Mouse (Mus musculus) right cerebral cortex, adult 18-20 months (tissue): ENCODE data around the gene Rab25.
A peak's percentile ranks its signal among the peaks of the same experiment; 100 is the strongest.

ENCODE experiments used
- DNase-seq: peaks from one replicate; pipeline ENCODE4 v3.0.0; 2022; ENCODE audit warnings: mixed read lengths

Rab25 gene

DNA sequence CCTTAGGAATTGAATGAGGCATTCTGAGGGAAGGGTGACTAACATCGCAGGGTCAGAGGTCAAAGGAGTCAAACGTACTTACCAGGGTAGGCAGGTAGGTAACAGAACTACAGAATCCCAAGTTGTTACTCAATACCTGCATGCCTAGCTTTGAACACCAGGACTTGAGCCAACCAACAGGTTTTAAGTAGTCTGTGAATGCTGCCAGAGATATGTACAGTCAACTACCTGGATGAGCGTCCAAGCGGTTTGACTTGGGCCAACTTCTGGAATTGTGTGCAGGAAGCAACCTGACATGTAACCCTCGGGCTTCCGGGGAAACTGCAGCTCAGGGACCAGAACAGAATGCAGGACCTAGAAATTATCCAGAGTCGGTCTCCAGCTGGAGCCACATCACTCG lies 25.1 kb downstream of the Rab25 start:
- DNase-seq: no peak

DNA sequence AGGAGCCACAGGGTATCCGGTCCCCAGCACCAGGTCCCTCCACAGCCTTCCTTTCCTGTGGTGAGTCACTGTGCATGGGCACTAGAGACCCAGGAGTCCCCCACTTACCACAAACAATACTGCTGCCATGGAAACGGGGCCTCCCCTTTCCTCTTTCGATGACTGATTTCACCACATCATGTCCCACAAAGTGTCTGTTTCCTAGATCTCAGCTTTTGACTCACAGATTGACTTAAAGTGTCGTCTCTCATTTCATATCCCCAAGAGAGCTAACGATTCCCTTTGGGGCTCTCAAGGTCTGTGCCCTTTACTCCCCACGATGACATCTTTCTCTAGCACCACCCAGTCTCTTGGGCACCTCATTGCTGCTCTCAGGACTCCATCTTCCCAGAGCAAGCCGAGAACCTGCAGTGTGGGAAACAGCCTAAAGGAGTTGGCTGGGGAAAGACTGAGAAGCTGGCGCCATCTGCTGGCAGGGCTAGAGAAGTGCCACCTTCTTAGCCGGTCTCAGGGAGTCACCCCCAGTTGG lies 26.2 kb downstream of the Rab25 start:
- DNase-seq: peak; percentile 65

- no peak for DNase-seq
These were observed 26.9 kb downstream of the Rab25 start for GRCm38 (mm10) chr3:88521156-88521555.

GRCm38 (mm10) chr3:88520078-88520477 lies 28.0 kb downstream of the Rab25 start:
- no peak for DNase-seq

- no peak for DNase-seq
These were observed 29.7 kb downstream of the Rab25 start for GRCm38 (mm10) chr3:88518411-88518810.

DNA sequence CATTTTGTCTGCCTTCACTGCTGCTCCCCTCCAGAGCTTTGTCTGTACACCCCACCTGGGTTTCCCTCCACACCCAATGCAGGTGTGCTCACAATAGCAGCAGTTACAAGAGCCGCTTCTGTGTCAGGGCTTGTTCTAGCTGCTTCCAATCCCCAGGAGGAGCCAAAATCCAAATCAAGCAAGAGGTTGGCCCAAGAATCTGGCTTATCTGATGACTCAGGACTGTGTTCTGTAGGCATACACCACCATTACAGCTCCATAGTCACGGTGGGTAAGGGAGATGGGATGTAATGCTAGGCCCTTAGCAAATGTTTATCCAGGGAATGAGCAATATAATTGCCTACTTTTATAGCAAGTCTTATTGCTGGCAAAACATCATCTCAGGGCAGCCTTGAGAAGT lies 31.7 kb downstream of the Rab25 start:
- no peak for DNase-seq

- DNase-seq: no peak
These were observed 33.1 kb downstream of the Rab25 start for GRCm38 (mm10) chr3:88515095-88515386.

DNA sequence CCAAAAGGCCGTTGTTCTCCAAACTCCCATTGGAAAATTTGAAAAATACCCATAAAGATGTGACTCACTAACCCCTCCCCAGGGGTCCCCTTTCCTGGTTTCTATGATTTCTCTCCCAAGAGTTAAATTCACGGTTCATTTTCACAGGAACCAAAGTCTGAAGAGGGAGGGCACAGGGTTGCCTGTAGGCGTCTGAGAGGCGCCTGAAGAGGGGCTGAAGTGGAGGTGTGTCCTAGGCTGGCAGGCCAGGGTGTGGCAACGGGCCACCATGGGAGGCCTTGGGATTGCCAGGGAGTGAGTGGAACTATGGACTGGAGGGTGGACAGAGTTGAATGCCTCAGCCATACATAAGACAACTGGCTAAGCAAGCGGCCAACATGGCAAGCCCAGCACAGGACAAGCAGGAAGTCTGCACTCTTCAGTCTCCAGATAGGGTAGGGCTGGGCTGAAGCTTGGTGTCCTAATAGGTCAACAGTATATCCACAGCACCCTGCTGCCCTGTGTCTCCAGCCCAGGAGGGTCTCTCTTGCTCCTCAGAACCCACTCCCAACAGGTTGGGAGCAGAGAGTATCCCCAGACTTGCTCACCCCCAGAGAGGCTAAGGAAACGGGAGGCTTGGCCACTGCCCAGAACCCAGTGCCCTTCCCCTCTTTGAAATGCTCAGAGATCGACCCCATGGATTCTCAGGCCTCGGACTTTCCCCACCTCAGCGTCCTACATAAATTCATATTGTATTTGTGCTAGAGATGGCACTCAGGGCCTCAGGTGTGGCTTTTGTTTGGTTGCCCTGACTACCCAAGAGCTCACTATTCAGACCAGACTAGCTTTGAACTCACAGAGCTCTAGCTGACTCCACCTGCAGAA lies 33.6 kb downstream of the Rab25 start:
- DNase-seq: no peak

DNA sequence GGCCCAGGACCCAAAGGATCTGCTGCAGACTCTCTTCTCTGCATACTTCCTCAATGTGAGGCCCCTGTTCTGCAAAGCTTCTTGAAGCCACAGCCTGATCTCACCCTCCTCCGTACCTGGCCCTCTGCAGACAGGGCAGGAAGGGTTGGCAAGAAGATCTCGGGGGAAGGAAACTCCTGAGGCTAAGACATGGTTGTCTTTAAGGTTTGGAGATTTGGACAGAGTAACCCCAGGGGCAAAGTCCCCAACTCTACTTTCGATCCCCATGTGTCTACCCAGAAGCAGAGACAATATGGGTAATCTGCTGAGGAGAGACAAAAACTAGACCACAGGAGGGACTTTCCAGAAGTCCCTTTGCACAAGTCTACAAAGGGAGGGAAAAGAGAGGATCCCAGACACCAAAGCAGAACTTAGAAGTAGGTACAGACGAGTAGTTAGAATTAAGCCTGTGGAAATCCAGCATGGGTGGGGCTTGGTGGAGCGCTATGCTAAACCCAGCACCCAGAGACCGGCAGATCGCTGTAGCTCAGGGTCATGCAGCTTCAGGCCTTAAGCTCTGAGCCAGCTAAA lies 34.5 kb downstream of the Rab25 start:
- DNase-seq: no peak

DNA sequence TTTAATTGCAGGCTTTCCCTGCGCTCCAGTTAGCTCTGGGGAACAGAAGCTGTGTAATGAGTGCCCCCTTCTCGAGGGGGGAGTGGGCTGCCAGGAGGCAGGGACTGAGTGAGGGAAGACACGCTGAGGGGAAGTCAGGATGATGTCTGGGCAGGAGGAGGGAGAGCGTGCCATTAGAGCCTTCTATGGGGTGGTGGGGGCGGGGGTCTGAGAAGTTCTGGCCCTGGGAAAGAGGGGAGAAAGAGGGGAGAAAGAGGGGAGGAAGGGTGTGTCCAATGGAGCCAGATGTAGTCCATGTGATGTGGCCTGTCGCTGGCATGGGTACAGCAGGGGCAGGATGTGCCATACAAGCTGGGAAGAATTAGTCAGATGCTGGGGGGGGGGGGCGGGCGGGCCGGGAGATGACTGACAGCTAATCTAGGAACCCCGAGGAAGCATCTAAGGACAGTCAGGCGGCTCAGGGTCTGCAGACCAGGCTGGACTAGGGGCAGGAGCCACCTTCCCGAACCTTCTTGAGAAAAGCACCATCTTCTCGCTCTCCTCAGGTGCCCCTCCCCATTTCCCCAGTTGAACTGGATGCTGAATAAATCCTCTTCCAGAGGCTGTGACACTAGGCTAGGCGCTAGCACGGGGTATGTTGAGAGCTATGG lies 35.1 kb downstream of the Rab25 start:
- DNase-seq: no peak

- no peak for DNase-seq
These were observed 35.8 kb downstream of the Rab25 start for GRCm38 (mm10) chr3:88512141-88512895.

DNA sequence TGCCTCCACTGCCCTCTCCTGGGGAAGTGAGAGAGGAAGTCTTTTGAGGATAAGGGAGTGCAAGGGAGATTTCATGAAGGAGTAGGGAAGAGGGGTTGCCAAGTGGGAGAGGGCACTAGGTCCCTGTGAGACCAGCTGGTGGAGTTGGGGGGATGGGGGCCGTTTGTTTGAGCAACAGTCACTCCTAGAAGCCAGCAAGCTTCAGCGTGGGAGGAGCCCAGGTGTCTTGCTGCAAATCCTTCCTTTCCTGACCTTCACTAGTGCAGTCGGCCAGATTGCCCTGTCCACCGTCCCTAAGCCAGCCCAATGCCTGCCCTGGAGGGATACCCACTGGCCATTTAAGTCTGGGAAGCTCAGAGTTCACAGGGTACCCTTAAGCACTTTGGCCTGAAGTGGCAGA lies 36.5 kb downstream of the Rab25 start:
- DNase-seq: no peak

DNA sequence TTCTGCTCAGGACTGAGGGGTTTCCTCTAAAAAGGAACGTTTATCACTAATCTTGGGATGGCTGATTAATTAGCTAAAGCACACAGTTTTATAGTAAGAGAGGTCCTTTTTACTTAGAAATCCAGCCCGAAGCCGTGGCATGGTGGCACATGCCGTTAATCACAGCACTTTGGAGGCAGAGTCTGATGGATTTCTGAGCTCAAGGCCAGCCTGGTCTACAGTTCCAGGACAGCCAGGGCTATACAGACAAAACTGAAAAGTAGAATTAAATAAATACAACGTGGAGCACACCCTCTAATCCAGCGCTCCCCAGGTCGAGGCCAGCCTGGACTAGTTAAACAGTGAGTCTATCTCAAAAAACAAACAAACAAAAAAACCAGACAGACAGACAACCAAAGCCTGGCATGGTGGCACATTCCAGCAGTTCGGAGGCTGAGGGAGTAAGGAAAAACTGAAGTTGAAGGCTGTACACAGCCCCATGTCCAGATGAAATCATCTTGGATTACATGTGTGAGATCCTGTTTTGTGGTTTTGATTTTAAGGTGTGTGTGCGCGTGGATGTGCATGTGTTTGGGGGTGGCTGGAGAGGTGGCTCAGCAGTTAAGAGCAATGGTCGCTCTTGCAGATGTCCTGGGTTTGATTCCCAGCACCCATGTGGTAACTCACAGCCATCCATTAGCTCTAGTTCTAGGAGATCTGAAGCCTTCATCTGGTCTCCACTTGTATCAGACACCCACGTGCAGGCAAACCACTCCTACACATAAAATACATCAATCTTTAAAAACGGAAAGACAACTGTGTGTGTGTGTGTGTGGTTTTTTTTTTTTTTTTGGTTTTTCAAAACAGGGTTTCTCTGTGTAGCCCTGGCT lies 37.4 kb downstream of the Rab25 start:
- no peak for DNase-seq

DNA sequence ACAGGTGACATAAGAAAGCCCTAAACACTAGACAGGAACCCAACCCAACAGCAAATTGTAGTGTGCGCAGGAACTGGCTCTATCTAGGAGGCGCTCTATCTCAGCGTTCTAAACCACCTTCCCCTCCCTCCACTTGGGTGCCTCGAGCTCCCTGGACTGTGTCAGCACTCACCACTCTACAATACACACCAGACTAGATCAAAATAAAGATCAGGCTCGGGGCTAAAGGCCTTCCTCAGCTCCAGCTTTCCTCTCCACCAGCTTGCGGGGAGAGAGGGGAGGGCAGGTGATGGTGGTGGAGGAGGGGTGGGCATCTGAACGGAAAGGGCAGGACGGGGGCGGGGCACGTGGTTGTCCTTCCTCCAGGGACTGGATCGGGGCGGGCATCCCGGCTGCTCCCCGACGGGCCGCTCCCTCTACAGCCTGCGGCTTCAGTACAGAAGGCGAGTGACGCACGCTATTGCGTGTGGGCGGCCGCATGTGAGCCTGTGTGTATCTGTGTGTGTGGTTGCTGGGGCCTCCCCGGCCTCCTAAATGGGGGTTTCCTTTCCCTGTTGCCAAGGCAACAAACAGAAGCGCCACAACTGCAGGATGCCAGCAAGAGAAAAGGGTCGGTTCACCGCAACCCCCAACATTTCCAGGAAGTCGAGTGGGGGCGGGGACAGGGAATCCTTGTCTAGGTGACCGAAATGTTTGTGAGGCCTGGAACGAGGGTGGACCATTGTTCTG lies 38.2 kb downstream of the Rab25 start, which contains the start of gene Lmna:
Lmna (minus strand) TSS at position 265 of the 729 bp plus-strand sequence.
- peak; percentile 94 for DNase-seq

DNA sequence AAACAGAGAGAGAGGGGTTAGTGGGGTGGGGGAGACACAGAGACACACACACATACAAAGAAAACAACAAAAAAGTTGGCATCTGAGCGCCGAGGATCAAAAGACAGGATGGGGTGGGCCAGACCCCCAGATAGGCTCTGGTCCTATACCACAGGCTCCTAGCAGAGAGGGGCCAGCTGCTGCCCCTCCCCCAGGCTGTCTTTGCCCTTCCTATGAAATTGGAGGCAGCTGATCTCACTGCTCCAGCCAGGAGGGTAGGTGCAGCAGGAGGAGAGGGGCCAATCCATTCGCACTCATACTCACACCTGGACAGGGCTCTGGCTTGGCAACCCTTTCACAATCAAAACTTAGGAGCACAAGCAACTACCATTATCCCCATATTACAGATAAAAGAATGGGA lies 38.9 kb downstream of the Rab25 start:
- DNase-seq: no peak

DNA sequence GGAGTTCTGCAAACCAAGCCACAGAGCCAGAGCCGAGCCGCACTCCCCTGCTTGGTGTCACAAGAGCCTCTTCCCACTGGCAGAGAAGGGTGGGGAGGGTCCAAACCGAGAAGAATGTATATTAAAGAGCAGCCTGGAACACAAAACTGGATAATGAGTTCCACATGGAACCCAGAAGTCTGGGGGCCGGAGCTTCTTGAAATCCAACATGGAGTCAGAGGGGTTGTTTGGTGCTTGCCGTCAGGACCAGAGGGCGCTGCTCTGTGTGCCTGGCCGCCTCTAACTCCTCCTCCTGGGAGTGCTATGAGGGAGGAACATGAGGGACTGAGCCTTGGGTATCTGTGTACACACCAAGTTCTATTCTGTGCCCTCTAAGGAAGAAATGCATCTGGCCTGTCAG lies 42.3 kb downstream of the Rab25 start:
- no peak for DNase-seq

DNA sequence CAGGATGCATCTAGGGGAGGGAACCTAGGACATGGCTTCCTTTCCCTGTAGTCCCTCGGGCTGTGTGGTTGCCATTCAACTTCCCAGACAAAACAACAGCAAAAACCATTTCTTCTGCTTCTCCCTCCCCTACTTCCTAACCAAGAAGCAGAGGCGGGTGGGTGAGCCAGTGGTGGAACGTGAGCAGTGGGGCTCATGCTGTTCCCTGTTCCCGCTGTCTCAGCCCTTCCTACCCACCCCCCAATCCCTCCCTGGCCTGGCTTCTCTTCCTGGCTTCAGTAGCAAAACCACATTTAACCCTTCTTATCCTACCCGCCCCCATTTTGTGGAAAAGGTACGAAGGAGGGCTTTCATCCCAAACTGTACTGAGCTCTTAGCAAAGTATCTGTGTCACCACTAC lies 43.0 kb downstream of the Rab25 start:
- no peak for DNase-seq

DNA sequence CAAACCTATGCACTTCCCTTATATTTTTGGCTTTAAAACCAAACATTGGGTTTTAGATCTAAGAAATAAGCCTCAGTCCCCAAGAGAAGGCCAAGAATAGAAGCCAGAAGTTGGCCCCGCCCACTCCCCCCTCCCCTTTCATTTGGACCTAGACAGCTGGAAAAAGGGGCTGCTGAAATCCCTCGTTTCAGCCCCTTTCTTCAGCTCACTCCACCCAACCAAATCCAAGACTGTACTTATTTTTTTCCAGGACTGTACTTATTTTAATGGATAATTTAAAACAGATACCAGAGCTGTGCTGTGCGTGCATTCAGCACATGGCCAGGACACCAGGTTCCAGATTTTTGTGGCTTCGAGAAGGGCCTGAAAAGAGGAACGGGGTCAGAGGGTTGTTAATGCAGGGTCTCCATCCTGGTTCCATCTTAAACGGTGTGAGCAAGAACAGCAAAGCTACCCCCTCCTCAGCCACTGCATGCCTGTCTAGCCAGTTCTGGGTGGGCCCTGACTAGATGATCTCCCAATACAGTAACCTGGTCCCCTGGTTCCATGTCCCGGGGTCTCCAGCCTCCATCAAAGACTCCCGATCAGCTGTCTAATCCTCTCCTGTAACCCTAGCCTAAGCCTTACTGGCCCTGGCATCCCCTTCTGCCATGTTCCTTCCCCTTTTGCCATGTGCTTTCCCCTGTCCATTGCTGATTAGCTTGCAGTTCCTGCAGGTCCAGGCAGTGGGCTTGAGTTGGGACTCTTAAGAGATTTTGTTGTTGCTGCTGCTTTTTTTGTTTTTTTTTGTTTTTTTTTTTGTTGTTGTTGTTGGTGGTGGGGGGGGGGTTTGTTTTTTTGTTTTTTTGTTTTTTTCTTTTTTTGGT lies 44.0 kb downstream of the Rab25 start:
- no peak for DNase-seq

DNA sequence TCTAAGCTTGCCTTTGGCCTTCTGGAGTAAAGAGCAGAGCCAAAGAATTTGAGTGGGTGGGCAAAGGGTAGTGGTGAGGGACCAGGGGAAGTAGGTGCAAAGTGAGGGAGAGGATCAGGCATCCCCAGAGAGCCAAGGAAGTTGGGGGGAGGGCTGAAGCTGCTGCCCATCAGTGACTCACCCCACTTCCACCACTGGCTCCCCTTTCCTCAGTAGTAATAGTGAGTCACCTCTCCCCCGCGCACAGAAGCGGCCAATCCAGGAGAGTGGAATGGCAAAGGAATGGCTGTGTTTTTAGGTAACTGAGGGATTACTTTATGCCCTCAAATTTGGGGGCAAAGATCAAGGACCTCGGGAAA lies 44.6 kb downstream of the Rab25 start:
- peak; percentile 79 for DNase-seq
